Mouse (Mus musculus) MEL (cell line): ENCODE data around the gene 1700020D05Rik. TPM values are rescaled to one million over a fixed set of nuclear protein-coding genes. Genes with fewer than 3 reads are reported as not detected.

Experiments
- DNase-seq: peaks from one replicate; pipeline ENCODE4 v3.0.0; 2011; ENCODE audit warnings: low read depth, low spot score
- H3K27ac ChIP-seq: 2 replicates; pipeline ENCODE4 v1.5.1; 2012; ENCODE audit warnings: low read depth, mild to moderate bottlenecking, control low read depth, low read length, moderate library complexity; ENCODE audit not compliant: control insufficient read depth
- H3K27me3 ChIP-seq, 2 experiments: fragments of 150-350 bp in 1 of 2; sonication (generic) in 1 of 2; 2 replicates each; pipeline ENCODE4 v1.6.1; 2012; ENCODE audit warnings: low read length in 2 of 2, mild to moderate bottlenecking in 2 of 2, improper control_type of control experiment in 1 of 2, moderate library complexity in 1 of 2; ENCODE audit not compliant: insufficient read depth in 2 of 2, control insufficient read depth in 1 of 2
- H3K36me3 ChIP-seq, 2 experiments: 2 replicates each; pipeline ENCODE4 v1.6.1; 2012 to 2014; ENCODE audit warnings: low read length in 2 of 2, improper control_type of control experiment in 1 of 2, inconsistent platforms in 1 of 2, mild to moderate bottlenecking in 1 of 2; ENCODE audit not compliant: insufficient read depth in 2 of 2, control insufficient read depth in 1 of 2
- H3K4me1 ChIP-seq, 2 experiments: fragments of 150-350 bp in 1 of 2; sonication (generic) in 1 of 2; 2 replicates each; pipeline ENCODE4 v1.6.1; 2012; ENCODE audit warnings: low read length in 2 of 2, improper control_type of control experiment in 1 of 2, mild to moderate bottlenecking in 1 of 2; ENCODE audit not compliant: insufficient read depth in 2 of 2, control insufficient read depth in 1 of 2
- H3K4me3 ChIP-seq, 2 experiments: fragments of 150-350 bp in 1 of 2; sonication (generic) in 1 of 2; 2 replicates each; pipeline ENCODE4 v1.5.1; 2012; ENCODE audit warnings: low read depth in 2 of 2, low read length in 2 of 2, mild to moderate bottlenecking in 2 of 2, moderate library complexity in 2 of 2, control low read depth in 1 of 2, improper control_type of control experiment in 1 of 2; ENCODE audit not compliant: control insufficient read depth in 1 of 2, insufficient read depth in 1 of 2
- H3K79me2 ChIP-seq: 2 replicates; pipeline ENCODE4 v1.6.1; 2012; ENCODE audit warnings: mild to moderate bottlenecking, low read length, moderate library complexity; ENCODE audit not compliant: control insufficient read depth, poor library complexity, insufficient read depth
- H3K9ac ChIP-seq: 2 replicates; pipeline ENCODE4 v1.6.1; 2012; ENCODE audit warnings: low read depth, mild to moderate bottlenecking, control low read depth, low read length, moderate library complexity; ENCODE audit not compliant: control insufficient read depth, poor library complexity, severe bottlenecking
- H3K9me3 ChIP-seq: fragments of 150-350 bp; sonication (generic); replicated peaks from 2 replicates; pipeline ENCODE4 v1.6.1; 2012; ENCODE audit warnings: mild to moderate bottlenecking, low read length, improper control_type of control experiment, moderate library complexity; ENCODE audit not compliant: insufficient read depth
- CHD1 ChIP-seq: IDR thresholded peaks from 2 replicates; pipeline ENCODE4 v1.6.1; 2012; ENCODE audit warnings: low read depth, mild to moderate bottlenecking, inconsistent platforms, low read length, improper control_type of control experiment
- CTCF ChIP-seq, 3 experiments: IDR thresholded peaks in 2 of 3; conservative IDR thresholded peaks in 1 of 3; 2 replicates each; pipeline ENCODE4 v1.5.1; 2011 to 2012; ENCODE audit warnings: low read length in 3 of 3, low read depth in 2 of 3, mild to moderate bottlenecking in 2 of 3, improper control_type of control experiment in 1 of 3, inconsistent platforms in 1 of 3, mixed read lengths in 1 of 3, moderate library complexity in 1 of 3; ENCODE audit not compliant: control insufficient read depth in 1 of 3, insufficient read depth in 1 of 3, poor library complexity in 1 of 3, severe bottlenecking in 1 of 3
- ELF1 ChIP-seq: IDR thresholded peaks from 2 replicates; pipeline ENCODE4 v1.6.1; 2014; ENCODE audit warnings: low read depth, mild to moderate bottlenecking, inconsistent platforms, low read length, improper control_type of control experiment, moderate library complexity
- ETS1 ChIP-seq: IDR thresholded peaks from 2 replicates; pipeline ENCODE4 v1.6.1; 2012; ENCODE audit warnings: low read depth, mild to moderate bottlenecking, inconsistent platforms, low read length, improper control_type of control experiment, moderate library complexity
- HCFC1 ChIP-seq: IDR thresholded peaks from 2 replicates; pipeline ENCODE4 v1.6.1; 2012; ENCODE audit warnings: low read depth, mild to moderate bottlenecking, inconsistent platforms, low read length, improper control_type of control experiment, moderate library complexity
- JUND ChIP-seq: IDR thresholded peaks from 2 replicates; pipeline ENCODE4 v1.6.1; 2011; ENCODE audit warnings: low read depth, mild to moderate bottlenecking, improper control_type of control experiment, low read length
- KAT2A ChIP-seq: conservative IDR thresholded peaks from 2 replicates; pipeline ENCODE4 v1.6.1; 2012; ENCODE audit warnings: low read depth, low read length, improper control_type of control experiment, inconsistent platforms
- MAX ChIP-seq: IDR thresholded peaks from 2 replicates; pipeline ENCODE4 v1.6.1; 2011; ENCODE audit warnings: low read length, improper control_type of control experiment
- MEF2A ChIP-seq: IDR thresholded peaks from 2 replicates; pipeline ENCODE4 v1.6.1; 2014; ENCODE audit warnings: low read depth, mild to moderate bottlenecking, inconsistent platforms, low read length, improper control_type of control experiment; ENCODE audit not compliant: poor library complexity, insufficient replicate concordance, severe bottlenecking; ENCODE audit errors: extremely low read depth
- MXI1 ChIP-seq: IDR thresholded peaks from 2 replicates; pipeline ENCODE4 v1.6.1; 2011; ENCODE audit warnings: mild to moderate bottlenecking, low read depth, low read length, improper control_type of control experiment
- MYB ChIP-seq: IDR thresholded peaks from 2 replicates; pipeline ENCODE4 v1.6.1; 2011; ENCODE audit warnings: mild to moderate bottlenecking, low read depth, low read length, improper control_type of control experiment
- MYC ChIP-seq: IDR thresholded peaks from 2 replicates; pipeline ENCODE4 v1.6.1; 2011; ENCODE audit warnings: low read depth, mild to moderate bottlenecking, low read length, improper control_type of control experiment, moderate library complexity
- NELFE ChIP-seq: IDR thresholded peaks from 2 replicates; pipeline ENCODE4 v1.6.1; 2011; ENCODE audit warnings: low read depth, low read length, improper control_type of control experiment
- NRF1 ChIP-seq: IDR thresholded peaks from 2 replicates; pipeline ENCODE4 v1.6.1; 2014; ENCODE audit warnings: low read depth, mild to moderate bottlenecking, inconsistent platforms, low read length, improper control_type of control experiment, moderate library complexity; ENCODE audit not compliant: poor library complexity, insufficient read depth, severe bottlenecking
- POLR2A ChIP-seq, 2 experiments: IDR thresholded peaks; 2 replicates each; pipeline ENCODE4 v1.6.1; 2011 to 2012; ENCODE audit warnings: low read length in 2 of 2, mild to moderate bottlenecking in 2 of 2, control low read depth in 1 of 2, improper control_type of control experiment in 1 of 2, low read depth in 1 of 2, moderate library complexity in 1 of 2; ENCODE audit not compliant: control insufficient read depth in 1 of 2, insufficient read depth in 1 of 2, poor library complexity in 1 of 2
- POLR2AphosphoS5 ChIP-seq: IDR thresholded peaks from 2 replicates; pipeline ENCODE4 v1.6.1; 2012; ENCODE audit warnings: low read depth, borderline replicate concordance, mild to moderate bottlenecking, inconsistent platforms, low read length, moderate library complexity, mixed read lengths
- RAD21 ChIP-seq: IDR thresholded peaks from 2 replicates; pipeline ENCODE4 v1.6.1; 2011; ENCODE audit warnings: mild to moderate bottlenecking, low read depth, low read length, improper control_type of control experiment
- RCOR1 ChIP-seq: IDR thresholded peaks from 2 replicates; pipeline ENCODE4 v1.6.1; 2012; ENCODE audit warnings: low read depth, mild to moderate bottlenecking, inconsistent platforms, low read length, improper control_type of control experiment
- SMC3 ChIP-seq: IDR thresholded peaks from 2 replicates; pipeline ENCODE4 v1.6.1; 2011; ENCODE audit warnings: low read depth, low read length, improper control_type of control experiment
- TBP ChIP-seq: IDR thresholded peaks from 2 replicates; pipeline ENCODE4 v1.8.0; 2011; ENCODE audit warnings: low read depth, low read length, improper control_type of control experiment
- TCF12 ChIP-seq: IDR thresholded peaks from 2 replicates; pipeline ENCODE4 v1.6.1; 2014; ENCODE audit warnings: low read depth, mild to moderate bottlenecking, inconsistent platforms, low read length, improper control_type of control experiment, moderate library complexity
- USF1 ChIP-seq: IDR thresholded peaks from 2 replicates; pipeline ENCODE4 v1.6.1; 2014; ENCODE audit warnings: low read depth, mild to moderate bottlenecking, inconsistent platforms, low read length, improper control_type of control experiment, moderate library complexity
- ZKSCAN1 ChIP-seq: IDR thresholded peaks from 2 replicates; pipeline ENCODE4 v1.6.1; 2012; ENCODE audit warnings: low read depth, mild to moderate bottlenecking, inconsistent platforms, low read length, improper control_type of control experiment, moderate library complexity
- ZNF384 ChIP-seq: IDR thresholded peaks from 2 replicates; pipeline ENCODE4 v1.6.1; 2012; ENCODE audit warnings: low read depth, mild to moderate bottlenecking, inconsistent platforms, low read length, improper control_type of control experiment
- polyA plus RNA-seq, 2 experiments: library from polyadenylated mRNA; stranded (reverse) in 1 of 2; unstranded in 1 of 2; fragments of >175 nt in 1 of 2; fragments of >200 nt in 1 of 2; gene quantifications; 2 replicates each; pipeline versions ENCODE4 v1.2.1 to v1.2.4; 2012; ENCODE audit warnings: low replicate concordance in 2 of 2, low read depth in 1 of 2; ENCODE audit not compliant: insufficient read length in 2 of 2, insufficient read depth in 1 of 2, missing spikeins in 1 of 2
- total RNA-seq: library from RNA; depleted of rRNA; stranded (reverse); fragments of 300-350 nt; gene quantifications from 2 replicates; pipeline ENCODE4 v1.2.3, GENCODE M21; 2012

The 1700020D05Rik gene
- total and polyA plus RNA-seq, 3 experiments: 0.19 to 0.78 TPM; not detected in 1

DNA sequence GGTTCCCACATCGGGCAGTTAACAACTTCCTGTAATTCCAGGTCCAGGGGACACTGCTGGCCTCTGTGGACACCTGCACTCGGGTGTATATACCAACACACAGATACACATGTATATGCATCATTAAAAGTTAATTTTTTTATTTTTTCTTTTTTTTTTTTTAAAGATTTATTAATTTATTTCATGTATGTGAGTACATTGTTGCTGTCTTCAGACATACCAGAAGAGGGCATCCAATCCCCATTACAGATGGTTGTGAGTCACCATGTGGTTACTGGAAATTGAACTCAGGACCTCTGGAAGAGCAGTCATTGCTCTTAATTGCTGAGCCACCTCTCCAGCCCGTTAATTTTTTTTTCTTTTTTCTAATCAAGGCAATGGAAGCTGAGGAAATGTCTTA is 30.7 kb downstream of the 1700020D05Rik start:
- Histone ChIP-seq H3K27ac (peak overlapping the region; percentile 72), H3K36me3 (peaks cover 0 to 4% of the 10 kb centered on the region in 2 experiments; a peak in 2 of 4 replicates), H3K79me2 (no peaks in the 10 kb centered on the region; the same call in 1 of the 2 replicates), H3K9ac (no peak overlapping the region; the same call in 1 of the 2 replicates), H3K4me1 (peaks cover 0 to 10% of the 10 kb centered on the region in 2 experiments; a peak in 1 of 4 replicates), H3K9me3 (no peaks in the 10 kb centered on the region), H3K4me3 (no peak overlapping the region), H3K27me3 (no peaks in the 10 kb centered on the region)
- peak; percentile 73 for DNase-seq
- TF ChIP-seq ELF1: no peak
- TF ChIP-seq POLR2AphosphoS5: no peak
- peak; percentile 56 for TF ChIP-seq ZNF384
- 0 out of 2 replicates have a peak, but pooled peaks have one; percentile 49 for TF ChIP-seq JUND
- TF ChIP-seq NRF1: no peak
- peak; percentile 86 for TF ChIP-seq MYC
- peak; percentile 56 for TF ChIP-seq RAD21
- peak; percentile 22; the same call in 1 of the 2 replicates for TF ChIP-seq SMC3
- no peak for TF ChIP-seq HCFC1
- TF ChIP-seq USF1: no peak
- 0 out of 2 replicates have a peak, but pooled peaks have one; percentile 3 for TF ChIP-seq MAX
- peak; percentile 8 to 48 (median 9); a peak in 3 of 6 replicates for TF ChIP-seq CTCF (IDR thresholded peaks at IDR 0.05 in 2 of 3, conservative IDR thresholded peaks at IDR 0.05 in 1 of 3; ENCODE audit: control insufficient read depth in 1 of 3, insufficient read depth in 1 of 3, low read depth in 2 of 3, low read length in 3 of 3, poor library complexity in 1 of 3, severe bottlenecking in 1 of 3)

DNA sequence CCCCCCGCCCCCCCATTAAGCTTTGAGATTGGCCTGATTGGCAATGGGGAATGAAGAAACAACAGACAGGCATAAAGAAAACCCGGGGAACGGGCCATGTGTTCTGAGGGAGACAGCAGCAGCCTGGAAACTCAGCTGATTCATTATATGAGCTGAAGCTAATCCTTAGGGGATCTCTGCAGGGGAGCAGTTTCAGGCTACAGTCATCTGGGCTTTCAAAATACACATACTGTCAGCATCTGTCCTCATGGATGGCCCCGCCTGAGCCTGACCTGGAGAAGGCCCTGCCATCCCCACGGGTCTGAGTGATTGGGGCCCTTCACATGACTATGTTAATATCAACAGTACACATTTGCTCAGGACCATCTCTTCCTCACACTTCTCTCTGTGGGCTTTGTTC is 31.7 kb downstream of the 1700020D05Rik start:
- Histone ChIP-seq H3K9me3 (no peaks in the 10 kb centered on the region), H3K4me1 (peaks cover 0 to 14% of the 10 kb centered on the region in 2 experiments; a peak in 1 of 4 replicates), H3K36me3 (peaks cover 0 to 4% of the 10 kb centered on the region in 2 experiments; a peak in 2 of 4 replicates), H3K4me3 (no peak overlapping the region), H3K27ac (no peak overlapping the region), H3K79me2 (no peaks in the 10 kb centered on the region; the same call in 1 of the 2 replicates), H3K9ac (no peak overlapping the region), H3K27me3 (no peaks in the 10 kb centered on the region)
- no peak for TF ChIP-seq MXI1
- TF ChIP-seq CHD1: no peak
- TF ChIP-seq ELF1: no peak
- TF ChIP-seq KAT2A: no peak
- TF ChIP-seq RCOR1: no peak
- TF ChIP-seq NELFE: no peak
- TF ChIP-seq TCF12: no peak
- TF ChIP-seq MAX: no peak
- TF ChIP-seq TBP: no peak
- no peak for TF ChIP-seq POLR2A (IDR thresholded peaks at IDR 0.05; ENCODE audit: control insufficient read depth in 1 of 2, insufficient read depth in 1 of 2, low read depth in 1 of 2, low read length in 2 of 2, poor library complexity in 1 of 2)
- no peak for TF ChIP-seq MYB
- no peak for TF ChIP-seq ETS1
- TF ChIP-seq CTCF (IDR thresholded peaks at IDR 0.05 in 2 of 3, conservative IDR thresholded peaks at IDR 0.05 in 1 of 3; ENCODE audit: control insufficient read depth in 1 of 3, insufficient read depth in 1 of 3, low read depth in 2 of 3, low read length in 3 of 3, poor library complexity in 1 of 3, severe bottlenecking in 1 of 3): no peak
- no peak for TF ChIP-seq MEF2A
- no peak for TF ChIP-seq ZKSCAN1
- TF ChIP-seq USF1: no peak
- no peak for TF ChIP-seq POLR2AphosphoS5
- no peak for TF ChIP-seq ZNF384
- no peak for DNase-seq
